In the genomic region with DNA sequence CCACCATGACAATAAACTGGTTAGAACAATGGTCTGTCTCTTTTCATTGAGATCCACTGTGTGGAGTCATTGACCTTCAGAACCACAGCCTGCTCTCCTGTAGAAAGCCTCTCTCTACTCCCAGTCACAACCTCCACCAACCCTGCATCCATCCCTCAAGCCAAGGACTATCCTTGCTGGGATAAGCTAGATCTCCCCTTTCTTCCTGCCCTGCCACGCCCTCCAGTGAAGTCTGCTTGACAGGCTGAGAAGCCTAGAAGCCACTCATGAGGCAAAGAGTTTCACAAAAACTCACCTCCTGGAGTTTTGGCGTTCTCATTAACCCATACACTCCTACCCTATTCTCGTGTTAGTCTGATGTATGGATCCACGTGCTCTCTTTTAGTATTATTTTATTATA, we compare ENCODE assay signal across 23 mouse cellular contexts.
"Had no signal": no experiment of that assay in that cellular context is flagged by ENCODE, and none has a peak within 500 bp of the region (broad histone marks: within the 10 kb centered on the region; RNA-seq: fewer than 3 reads in every experiment).

No protein-coding gene starts in this region.

- H3K27me3 ChIP-seq: heart, embryonic 13.5 days; heart, embryonic 15.5 days; hindbrain, embryonic 13.5 days; hindbrain, embryonic 15.5 days; limb, embryonic 13.5 days; limb, embryonic 15.5 days; liver, embryonic 12.5 days had no signal

- H3K9ac ChIP-seq: heart, embryonic 13.5 days; heart, embryonic 15.5 days; hindbrain, embryonic 13.5 days; hindbrain, embryonic 15.5 days; limb, embryonic 13.5 days; limb, embryonic 15.5 days; liver, embryonic 12.5 days had no signal

- H3K36me3 ChIP-seq: heart, embryonic 13.5 days; heart, embryonic 15.5 days; hindbrain, embryonic 13.5 days; hindbrain, embryonic 15.5 days; limb, embryonic 13.5 days; limb, embryonic 15.5 days; liver, embryonic 12.5 days had no signal

- H3K9me3 ChIP-seq: heart, embryonic 13.5 days; heart, embryonic 15.5 days; hindbrain, embryonic 13.5 days; hindbrain, embryonic 15.5 days; limb, embryonic 13.5 days; limb, embryonic 15.5 days; liver, embryonic 12.5 days had no signal

- H3K4me3 ChIP-seq: heart, adult 2 months; heart, embryonic 13.5 days; heart, embryonic 15.5 days; hindbrain, embryonic 13.5 days; hindbrain, embryonic 15.5 days; left cerebral cortex, adult 2 months; limb, embryonic 13.5 days; limb, embryonic 15.5 days; liver, embryonic 12.5 days had no signal

- H3K4me2 ChIP-seq: heart, embryonic 11.5 days; heart, embryonic 13.5 days; heart, embryonic 15.5 days; hindbrain, embryonic 13.5 days; hindbrain, embryonic 15.5 days; limb, embryonic 13.5 days; limb, embryonic 15.5 days; liver, embryonic 12.5 days had no signal

- ATAC-seq: hindbrain, postnatal 0 days; intestine, embryonic 16.5 days; liver, embryonic 12.5 days had no signal

- H3K27ac ChIP-seq: heart, adult 2 months; heart, embryonic 13.5 days; heart, embryonic 15.5 days; hindbrain, embryonic 13.5 days; hindbrain, embryonic 15.5 days; hindbrain, postnatal 0 days; kidney, postnatal 0 days; left cerebral cortex, adult 2 months; limb, embryonic 13.5 days; limb, embryonic 15.5 days; liver, embryonic 12.5 days had no signal

- H3K4me1 ChIP-seq: heart, embryonic 13.5 days; heart, embryonic 15.5 days; hindbrain, embryonic 13.5 days; hindbrain, embryonic 15.5 days; limb, embryonic 13.5 days; limb, embryonic 15.5 days; liver, embryonic 12.5 days had no signal

- DNase-seq: gastrocnemius, postnatal 14 days; gastrocnemius, postnatal 36 days; heart, adult 11 months; heart, adult 2 months; heart, postnatal 14 days; heart, postnatal 36 days; kidney, adult 11 months; kidney, adult 2 months; kidney, postnatal 14 days; kidney, postnatal 36 days; layer of hippocampus, adult 9-11 months had no signal
